Mouse (Mus musculus) stomach, postnatal 0 days (tissue): ENCODE results near the gene Rreb1.

Experiments
- CTCF ChIP-seq: IDR thresholded peaks from 2 replicates; pipeline ENCODE4 v1.5.1; 2016; ENCODE audit warnings: antibody characterized with exemption, low read depth, mild to moderate bottlenecking, moderate library complexity
- EP300 ChIP-seq: optimal IDR thresholded peaks from 2 replicates; pipeline ENCODE3; 2016; ENCODE audit warnings: antibody characterized with exemption

GRCm38 (mm10) chr13:37941950-37942886, 164.0 kb downstream of the Rreb1 start:
- TF ChIP-seq CTCF: no peak
- TF ChIP-seq EP300: no peak
